Mouse (Mus musculus) liver, adult 2 months (tissue): ENCODE data around the gene Pcare. TPM values are rescaled to one million over a fixed set of nuclear protein-coding genes. Genes with fewer than 3 reads are reported as not detected.

ENCODE experiments used
- DNase-seq: peaks from one replicate; pipeline ENCODE4 v3.0.0-alpha.2; 2011; ENCODE audit warnings: low read depth, low spot score; ENCODE audit errors: extremely low read depth
- H3K27ac ChIP-seq: fragments of 200-500 bp; replicated peaks from 2 replicates; pipeline ENCODE4 v1.5.1; 2012; ENCODE audit warnings: low read depth, mild to moderate bottlenecking, control low read depth, inconsistent platforms, low read length; ENCODE audit not compliant: insufficient read depth
- H3K27me3 ChIP-seq: fragments of 200-500 bp; 2 replicates; pipeline ENCODE4 v1.6.1; 2012; ENCODE audit warnings: mild to moderate bottlenecking, moderate library complexity, low read length, inconsistent platforms; ENCODE audit not compliant: control insufficient read depth, insufficient read depth
- H3K36me3 ChIP-seq: fragments of 200-500 bp; 2 replicates; pipeline ENCODE4 v1.6.1; 2012; ENCODE audit warnings: low read length, inconsistent platforms; ENCODE audit not compliant: control insufficient read depth, insufficient read depth
- H3K4me1 ChIP-seq: fragments of 200-500 bp; 2 replicates; pipeline ENCODE4 v1.6.1; 2011; ENCODE audit warnings: low read length; ENCODE audit not compliant: control insufficient read depth, insufficient read depth
- H3K4me3 ChIP-seq: fragments of 200-500 bp; 2 replicates; pipeline ENCODE4 v1.5.1; 2011; ENCODE audit warnings: low read depth, mild to moderate bottlenecking, control low read depth, low read length, moderate library complexity; ENCODE audit not compliant: insufficient read depth
- H3K79me2 ChIP-seq: fragments of 200-500 bp; 2 replicates; pipeline ENCODE4 v1.6.1; 2012; ENCODE audit warnings: inconsistent platforms, mild to moderate bottlenecking, low read length, moderate library complexity; ENCODE audit not compliant: control insufficient read depth, insufficient read depth
- H3K9ac ChIP-seq: fragments of 200-500 bp; 2 replicates; pipeline ENCODE4 v1.6.1; 2012; ENCODE audit warnings: low read depth, mild to moderate bottlenecking, control low read depth, inconsistent platforms, low read length
- CTCF ChIP-seq: fragments of 200-500 bp; IDR thresholded peaks from 2 replicates; pipeline ENCODE4 v1.5.1; 2011; ENCODE audit warnings: low read depth, low read length, control low read depth
- POLR2A ChIP-seq: fragments of 200-500 bp; IDR thresholded peaks from 2 replicates; pipeline ENCODE4 v1.6.1; 2011; ENCODE audit warnings: low read length, control low read depth; ENCODE audit not compliant: insufficient read depth; ENCODE audit errors: extremely low read depth
- WGBS: fragments of 180-500 bp; shearing (Covaris S2); methylation state at CpG from one replicate; pipeline ENCODE4 v1.1.7; 2018; 5-methylcytosine and 5-hydroxymethylcytosine counted together
- polyA plus RNA-seq: library from polyadenylated mRNA; depleted of rRNA; stranded (reverse); fragments of >200 nt; gene quantifications from 2 replicates; pipeline ENCODE4 v1.2.3, GENCODE M21; 2012; rRNA removed
- total RNA-seq: library from RNA; depleted of rRNA; stranded (reverse); fragments of >200 nt; gene quantifications from 2 replicates; pipeline ENCODE4 v1.2.3, GENCODE M21; 2014; rRNA removed

Gene Pcare
- total and polyA plus RNA-seq, 2 experiments = not detected

DNA sequence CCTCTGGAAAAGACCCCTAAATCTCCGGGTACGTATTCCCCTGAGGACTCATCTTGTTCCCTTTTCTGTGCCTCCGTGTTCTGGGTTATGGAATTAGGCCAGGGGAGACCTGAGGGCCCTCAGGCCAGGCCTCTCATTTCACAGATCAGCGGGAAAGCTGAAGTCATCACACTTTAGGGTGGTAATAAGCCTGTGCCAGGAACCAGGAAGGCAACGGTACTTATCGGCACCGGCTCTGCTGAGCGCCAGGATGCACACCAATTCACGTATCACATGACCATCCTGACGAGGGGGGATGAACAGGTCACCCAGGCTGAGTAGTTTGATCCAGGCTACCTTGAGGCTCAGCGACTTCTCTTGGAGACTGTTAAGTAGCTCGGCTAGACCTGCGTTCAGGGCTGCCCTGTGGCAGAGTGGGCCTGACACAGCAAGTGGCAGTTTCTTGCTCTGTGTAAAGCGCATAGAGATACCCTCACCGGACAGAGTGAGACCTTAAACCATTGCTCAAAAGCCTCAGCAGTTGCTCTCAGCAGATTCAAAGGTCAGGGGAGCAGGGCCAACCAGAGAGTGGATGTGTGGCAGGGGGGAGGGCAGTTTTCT, 56.9 kb downstream of the Pcare start:
- H3K36me3 ChIP-seq = no peaks in the 10 kb centered on the region
- TF ChIP-seq POLR2A (no peak), CTCF (no peak)
- no peak overlapping the region for H3K9ac ChIP-seq
- peak; percentile 50 for DNase-seq
- no peak overlapping the region for H3K4me3 ChIP-seq
- no peak overlapping the region for H3K27ac ChIP-seq
- no peaks in the 10 kb centered on the region for H3K79me2 ChIP-seq
- H3K4me1 ChIP-seq = peaks cover 2% of the 10 kb centered on the region; the same call in 1 of the 2 replicates
- WGBS = 75% methylated on average over 15 of the region's 15 CpGs
- H3K27me3 ChIP-seq = no peaks in the 10 kb centered on the region

DNA sequence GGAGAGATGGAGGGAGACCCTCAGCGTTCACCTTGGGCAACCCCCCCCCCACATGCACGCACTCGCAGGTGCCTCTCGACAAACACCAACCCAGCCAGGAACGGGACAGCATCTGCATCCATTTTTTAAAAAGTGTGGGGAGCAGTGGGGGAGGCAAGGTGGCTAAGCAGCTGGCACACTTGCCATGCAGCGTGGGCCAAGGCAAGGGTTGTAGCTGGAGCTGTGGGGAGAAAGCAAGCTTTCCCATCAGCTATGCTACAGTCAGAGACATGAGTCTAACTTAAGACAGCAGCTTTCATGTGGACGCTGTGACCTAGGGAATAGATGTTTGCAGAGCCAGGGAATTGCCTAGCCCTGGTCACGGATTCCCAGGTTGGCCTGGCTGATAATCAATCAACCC, 57.5 kb downstream of the Pcare start:
- WGBS = 82% methylated on average over 8 of the region's 8 CpGs

DNA sequence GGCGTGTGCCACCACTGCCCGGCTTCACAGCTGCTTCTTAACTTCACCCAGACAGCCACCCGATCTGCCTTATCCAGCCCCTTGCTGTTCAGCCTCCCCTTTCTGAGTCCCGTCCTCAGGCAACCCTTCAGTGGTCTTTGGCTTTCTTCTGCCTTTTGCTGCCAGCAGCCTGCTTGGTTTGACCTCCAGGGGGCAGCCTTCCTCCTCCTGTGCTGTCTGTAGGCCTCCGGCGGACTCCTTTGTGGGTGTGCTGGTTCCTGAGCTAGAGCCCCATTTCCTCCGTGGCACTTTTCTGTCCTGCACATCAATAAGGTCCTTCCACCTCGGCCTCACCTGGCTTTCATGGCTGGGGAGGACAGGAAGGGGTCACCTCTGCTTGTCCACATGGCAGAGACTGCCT, 58.9 kb downstream of the Pcare start:
- 69% methylated on average over 8 of the region's 8 CpGs for WGBS
- Histone ChIP-seq H3K9ac (no peak overlapping the region), H3K36me3 (no peaks in the 10 kb centered on the region), H3K4me3 (no peak overlapping the region), H3K79me2 (no peaks in the 10 kb centered on the region), H3K4me1 (peaks cover 2% of the 10 kb centered on the region; the same call in 1 of the 2 replicates), H3K27ac (no peak overlapping the region), H3K27me3 (no peaks in the 10 kb centered on the region)
- DNase-seq = no peak
- TF ChIP-seq POLR2A = no peak
- TF ChIP-seq CTCF = peak; percentile 71

More for the DNA sequence above, 57.5 kb downstream of the Pcare start:
- no peak overlapping the region for H3K9ac ChIP-seq
- no peak overlapping the region for H3K4me3 ChIP-seq
- no peaks in the 10 kb centered on the region for H3K27me3 ChIP-seq
- no peak overlapping the region for H3K27ac ChIP-seq
- no peaks in the 10 kb centered on the region for H3K36me3 ChIP-seq
- no peak for DNase-seq
- no peak for TF ChIP-seq CTCF
- TF ChIP-seq POLR2A = no peak
- no peaks in the 10 kb centered on the region for H3K79me2 ChIP-seq
- peaks cover 2% of the 10 kb centered on the region; the same call in 1 of the 2 replicates for H3K4me1 ChIP-seq

Other genes starting within 250 kb of the Pcare start
- 0.34 and 0.46 TPM in 2 replicates for gene Ndc80, start 226.0 kb downstream of the Pcare start, total RNA-seq
- gene Ndc80, start 226.0 kb downstream of the Pcare start, polyA plus RNA-seq = not detected in 2 replicates
- gene Spdya, start 200.8 kb downstream of the Pcare start, total RNA-seq = not detected in 2 replicates
- not detected in 2 replicates for gene Spdya, start 200.8 kb downstream of the Pcare start, polyA plus RNA-seq
- gene Wdr43, start 137.0 kb downstream of the Pcare start, total RNA-seq = 19.5 and 20.3 TPM in 2 replicates
- 3.2 and 4.8 TPM in 2 replicates for gene Wdr43, start 137.0 kb downstream of the Pcare start, polyA plus RNA-seq
- not detected in 2 replicates for gene Togaram2, start 79.6 kb downstream of the Pcare start, total RNA-seq
- gene Togaram2, start 79.6 kb downstream of the Pcare start, polyA plus RNA-seq = not detected in 2 replicates
- 0.28 and 0.67 TPM in 2 replicates for gene Clip4, start 15.6 kb upstream of the Pcare start, total RNA-seq
- gene Clip4, start 15.6 kb upstream of the Pcare start, polyA plus RNA-seq = 0.17 and 0.31 TPM in 2 replicates